Mouse (Mus musculus) spleen, adult 2 months (tissue): ENCODE data around the gene Gm20388.

Source experiments
- CTCF ChIP-seq: fragments of 200-500 bp; IDR thresholded peaks from 2 replicates; pipeline ENCODE4 v1.5.1; 2011; ENCODE audit warnings: mild to moderate bottlenecking, inconsistent platforms; ENCODE audit not compliant: insufficient read depth, insufficient read length, insufficient replicate concordance; ENCODE audit errors: extremely low read depth
- POLR2A ChIP-seq: fragments of 200-500 bp; IDR thresholded peaks from 2 replicates; pipeline ENCODE4 v1.6.1; 2011; ENCODE audit warnings: low read depth, low read length, inconsistent platforms

- TF ChIP-seq POLR2A (no peak), CTCF (no peak)
Observed at GRCm38 (mm10) chr8:123211876-123212275, 3301.2 kb downstream of the Gm20388 start.
